Mouse (Mus musculus): ENCODE measurements around the gene Smok3c. TPM values are rescaled to one million over a fixed set of nuclear protein-coding genes. Genes with fewer than 3 reads are reported as not detected.
"Not testable (repeated sequence)": the region's sequence is repeated elsewhere in the genome, so short reads cannot be mapped to it uniquely, and the experiment has no call there.

The Smok3c gene
- polyA plus RNA-seq, 1 experiment from 2014 or later = not detected

GRCm38 (mm10) chr5:138084507-138084906 is 31.5 kb downstream of the Smok3c start:
- peak overlapping the region; percentile 96; the same call in 1 of the 2 replicates for H3K27ac ChIP-seq
- H3K27me3 ChIP-seq (ENCODE audit: insufficient read depth, poor library complexity, severe bottlenecking) = no peaks in the 10 kb centered on the region
- H3K9me3 ChIP-seq = no peaks in the 10 kb centered on the region
- H3K36me3 ChIP-seq = peaks cover 17% of the 10 kb centered on the region; the same call in 1 of the 2 replicates
- peak overlapping the region; percentile 96 for H3K4me3 ChIP-seq
- DNase-seq (ENCODE audit: low spot score) = no peak
- 50% methylated on average over 2 of the region's 2 CpGs for WGBS
- H3K4me1 ChIP-seq = no peaks in the 10 kb centered on the region

- Histone ChIP-seq H3K9me3 (no peaks in the 10 kb centered on the region), H3K27me3 (ENCODE audit: insufficient read depth, poor library complexity, severe bottlenecking) (no peaks in the 10 kb centered on the region), H3K27ac (peak within 1 kb of the TSS; percentile 96), H3K36me3 (peaks cover 17% of the 10 kb centered on the region; the same call in 1 of the 2 replicates), H3K4me3 (peak within 1 kb of the TSS; percentile 96), H3K4me1 (no peaks in the 10 kb centered on the region)
- peak; percentile 95 for DNase-seq (ENCODE audit: low spot score)
- WGBS = under 1% methylated on average over 27 of the region's 27 CpGs
These were observed 32.0 kb downstream of the Smok3c start, which contains the start of gene Zkscan1 for GRCm38 (mm10) chr5:138084996-138085395. Gene Zkscan1 (plus strand): TSS chr5:138085084.

DNA sequence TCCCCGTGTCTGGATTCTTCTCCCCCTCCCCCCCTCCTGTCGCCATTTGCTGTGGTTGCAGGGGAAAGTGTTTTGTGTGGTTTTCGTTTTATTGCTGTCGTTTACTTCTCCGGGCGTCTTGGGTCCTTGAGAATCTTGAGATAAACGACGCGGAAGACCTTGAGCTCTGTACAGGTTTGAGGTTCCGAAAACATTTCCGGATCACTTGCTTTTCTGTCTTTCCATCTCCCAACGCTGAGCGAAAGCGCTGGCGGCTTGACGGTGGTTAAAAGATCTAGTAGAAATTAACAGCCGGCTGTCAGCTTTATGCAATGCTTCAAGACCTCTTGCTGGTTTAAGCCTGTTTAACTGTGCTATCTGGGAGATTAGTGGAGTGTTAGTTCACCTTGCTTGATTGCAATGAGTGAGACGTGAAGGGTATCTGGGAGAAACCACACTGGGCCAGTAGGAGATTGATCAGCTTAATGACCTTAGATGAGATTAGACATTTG is 32.5 kb downstream of the Smok3c start:
- Histone ChIP-seq H3K4me1 (no peaks in the 10 kb centered on the region), H3K27me3 (ENCODE audit: insufficient read depth, poor library complexity, severe bottlenecking) (no peaks in the 10 kb centered on the region), H3K36me3 (peaks cover 17% of the 10 kb centered on the region; the same call in 1 of the 2 replicates), H3K27ac (peak overlapping the region; percentile 96), H3K4me3 (peak overlapping the region; percentile 96), H3K9me3 (no peaks in the 10 kb centered on the region)
- under 1% methylated on average over 18 of the region's 18 CpGs for WGBS
- no peak for DNase-seq (ENCODE audit: low spot score)

GRCm38 (mm10) chr5:138086842-138087241 is 33.8 kb downstream of the Smok3c start:
- Histone ChIP-seq H3K27ac (no peak overlapping the region), H3K4me3 (0 out of 2 replicates have a peak overlapping the region, but pooled peaks have one; percentile 96), H3K4me1 (no peaks in the 10 kb centered on the region), H3K36me3 (peaks cover 19% of the 10 kb centered on the region; the same call in 1 of the 2 replicates), H3K9me3 (no peaks in the 10 kb centered on the region), H3K27me3 (ENCODE audit: insufficient read depth, poor library complexity, severe bottlenecking) (no peaks in the 10 kb centered on the region)
- WGBS = 78% methylated on average over 3 of the region's 3 CpGs
- DNase-seq (ENCODE audit: low spot score) = no peak

- WGBS = 85% methylated on average over 3 of the region's 3 CpGs
- Histone ChIP-seq H3K4me3 (no peak overlapping the region), H3K4me1 (no peaks in the 10 kb centered on the region), H3K27me3 (ENCODE audit: insufficient read depth, poor library complexity, severe bottlenecking) (no peaks in the 10 kb centered on the region), H3K36me3 (peaks cover 29% of the 10 kb centered on the region), H3K27ac (no peak overlapping the region), H3K9me3 (no peaks in the 10 kb centered on the region)
- DNase-seq (ENCODE audit: low spot score) = no peak
These were observed 35.4 kb downstream of the Smok3c start for GRCm38 (mm10) chr5:138088366-138088765.

GRCm38 (mm10) chr5:138089108-138089551 is 36.1 kb downstream of the Smok3c start:
- Histone ChIP-seq H3K9me3 (no peaks in the 10 kb centered on the region), H3K4me3 (no peak overlapping the region), H3K27ac (no peak overlapping the region), H3K27me3 (ENCODE audit: insufficient read depth, poor library complexity, severe bottlenecking) (no peaks in the 10 kb centered on the region), H3K4me1 (no peaks in the 10 kb centered on the region), H3K36me3 (peaks cover 36% of the 10 kb centered on the region)
- DNase-seq (ENCODE audit: low spot score) = no peak
- WGBS = 83% methylated on average over 6 of the region's 6 CpGs

GRCm38 (mm10) chr5:138090271-138090670 is 37.3 kb downstream of the Smok3c start:
- Histone ChIP-seq H3K4me3 (no peak overlapping the region), H3K9me3 (no peaks in the 10 kb centered on the region), H3K27me3 (ENCODE audit: insufficient read depth, poor library complexity, severe bottlenecking) (no peaks in the 10 kb centered on the region), H3K4me1 (no peaks in the 10 kb centered on the region), H3K36me3 (peaks cover 47% of the 10 kb centered on the region), H3K27ac (no peak overlapping the region)
- 87% methylated on average over 3 of the region's 3 CpGs for WGBS
- no peak for DNase-seq (ENCODE audit: low spot score)

DNA sequence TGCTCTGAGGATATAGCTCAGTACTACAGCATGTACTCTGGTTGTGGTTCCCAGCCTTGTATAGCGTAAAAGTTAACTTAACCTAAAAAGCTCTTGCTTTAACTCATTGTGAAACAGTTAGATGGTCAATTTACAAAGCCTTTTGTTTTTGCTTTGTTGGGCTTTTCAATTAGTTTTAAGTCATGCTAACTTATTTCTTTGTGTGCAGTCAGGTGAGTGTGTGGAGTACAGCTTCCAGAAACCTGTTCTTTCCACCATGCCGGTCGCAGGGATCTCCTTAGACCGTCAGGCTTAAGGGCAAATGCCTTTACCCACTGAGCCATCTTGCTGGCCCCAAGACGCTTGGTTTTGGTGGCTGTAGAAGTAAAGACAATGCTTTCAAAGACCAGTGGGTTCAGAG is 37.7 kb downstream of the Smok3c start:
- Histone ChIP-seq H3K9me3 (no peaks in the 10 kb centered on the region), H3K4me1 (no peaks in the 10 kb centered on the region), H3K36me3 (peaks cover 52% of the 10 kb centered on the region), H3K27ac (no peak overlapping the region), H3K27me3 (ENCODE audit: insufficient read depth, poor library complexity, severe bottlenecking) (no peaks in the 10 kb centered on the region), H3K4me3 (no peak overlapping the region)
- 95% methylated on average over 5 of the region's 5 CpGs for WGBS
- DNase-seq (ENCODE audit: low spot score) = no peak

DNA sequence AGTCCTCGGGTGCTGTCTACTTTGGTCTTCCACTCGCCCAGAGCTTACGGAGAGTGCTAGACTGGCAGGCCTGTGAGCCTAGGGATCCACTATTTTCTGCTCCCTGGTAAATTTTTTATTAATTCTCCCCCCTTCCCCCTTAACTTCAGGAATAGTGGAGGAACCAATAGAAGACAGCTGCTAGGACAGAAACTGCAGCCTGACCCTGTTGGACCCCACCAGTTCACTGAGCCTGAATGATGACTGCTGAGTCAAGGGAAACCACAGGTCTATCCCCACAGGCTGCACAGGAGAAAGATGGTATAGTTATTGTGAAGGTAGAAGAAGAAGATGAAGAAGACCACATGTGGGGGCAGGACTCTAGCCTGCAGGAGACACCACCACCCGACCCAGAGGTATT is 39.8 kb downstream of the Smok3c start:
- H3K4me3 ChIP-seq = no peak overlapping the region
- H3K27ac ChIP-seq = no peak overlapping the region
- no peaks in the 10 kb centered on the region for H3K27me3 ChIP-seq (ENCODE audit: insufficient read depth, poor library complexity, severe bottlenecking)
- H3K9me3 ChIP-seq = no peaks in the 10 kb centered on the region
- 94% methylated on average over 4 of the region's 4 CpGs for WGBS
- peaks cover 63% of the 10 kb centered on the region for H3K36me3 ChIP-seq
- DNase-seq (ENCODE audit: low spot score) = no peak
- no peaks in the 10 kb centered on the region for H3K4me1 ChIP-seq

- H3K4me3 ChIP-seq = no peak overlapping the region
- H3K27me3 ChIP-seq (ENCODE audit: insufficient read depth, poor library complexity, severe bottlenecking) = no peaks in the 10 kb centered on the region
- peaks cover 70% of the 10 kb centered on the region for H3K36me3 ChIP-seq
- H3K9me3 ChIP-seq = no peaks in the 10 kb centered on the region
- H3K4me1 ChIP-seq = no peaks in the 10 kb centered on the region
- no peak for DNase-seq (ENCODE audit: low spot score)
- 96% methylated on average over 6 of the region's 6 CpGs for WGBS
- no peak overlapping the region for H3K27ac ChIP-seq
These were observed 41.5 kb downstream of the Smok3c start for GRCm38 (mm10) chr5:138094474-138094873.

DNA sequence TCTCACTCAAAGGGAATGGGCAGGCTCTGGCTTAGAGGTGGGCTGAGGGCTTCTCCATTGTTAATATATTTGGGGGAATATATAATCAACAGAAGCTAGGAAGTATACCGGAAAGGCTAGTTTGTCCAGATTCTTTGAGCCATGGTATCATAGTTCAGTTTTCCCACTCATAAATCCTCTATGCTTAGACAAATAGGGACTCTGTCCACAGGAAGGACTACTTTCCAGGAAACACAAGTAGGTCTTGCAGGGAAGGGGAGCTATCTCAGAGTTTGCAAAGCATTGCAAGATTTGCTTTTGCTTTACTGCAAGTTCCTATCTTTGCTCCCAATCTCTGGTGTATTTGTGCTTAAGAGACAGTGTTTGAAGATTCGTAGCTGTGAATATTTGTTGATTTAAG is 52.0 kb downstream of the Smok3c start:
- H3K27me3 ChIP-seq (ENCODE audit: insufficient read depth, poor library complexity, severe bottlenecking) = no peaks in the 10 kb centered on the region
- 90% methylated on average over 2 of the region's 2 CpGs for WGBS

GRCm38 (mm10) chr5:138107130-138107529 is 54.1 kb downstream of the Smok3c start:
- whole genome bisulfite sequencing = 62% methylated on average over 3 of the region's 3 CpGs
- Histone ChIP-seq H3K9me3 (no peaks in the 10 kb centered on the region), H3K4me1 (no peaks in the 10 kb centered on the region), H3K27me3 (ENCODE audit: insufficient read depth, poor library complexity, severe bottlenecking) (no peaks in the 10 kb centered on the region), H3K27ac (no peak overlapping the region), H3K4me3 (no peak overlapping the region), H3K36me3 (peaks cover 27% of the 10 kb centered on the region)
- DNase-seq (ENCODE audit: low spot score) = no peak

More for the DNA sequence above, 52.0 kb downstream of the Smok3c start:
- H3K9me3 ChIP-seq = no peaks in the 10 kb centered on the region
- H3K27ac ChIP-seq = no peak overlapping the region
- no peak overlapping the region for H3K4me3 ChIP-seq
- DNase-seq (ENCODE audit: low spot score) = no peak
- no peaks in the 10 kb centered on the region for H3K4me1 ChIP-seq
- H3K36me3 ChIP-seq = peaks cover 49% of the 10 kb centered on the region

- not testable (repeated sequence) for H3K36me3 ChIP-seq; H3K4me3 ChIP-seq; H3K27me3 ChIP-seq (ENCODE audit: insufficient read depth, poor library complexity, severe bottlenecking); H3K9me3 ChIP-seq; H3K4me1 ChIP-seq; H3K27ac ChIP-seq; DNase-seq (ENCODE audit: low spot score)
- 54% methylated on average over 4 of the region's 4 CpGs for WGBS
These were observed 56.9 kb downstream of the Smok3c start for GRCm38 (mm10) chr5:138109847-138110396.
